Mouse (Mus musculus) embryonic facial prominence, embryonic 14.5 days (tissue): ENCODE measurements around the gene Rilpl1. TPM values are rescaled to one million over a fixed set of nuclear protein-coding genes. Genes with fewer than 3 reads are reported as not detected.
"Not testable (repeated sequence)": the region's sequence is repeated elsewhere in the genome, so short reads cannot be mapped to it uniquely, and the experiment has no call there.

Source experiments
- ATAC-seq: fragments of 200-750 bp; cut with Nextera tagmentation; 2 replicates; pipeline ENCODE4 v1.8.0; 2017; ENCODE audit warnings: low read depth, moderate number of reproducible peaks, moderate TSS enrichment
- DNase-seq: peaks from one replicate; pipeline ENCODE4 v3.0.0-alpha.2; 2015; ENCODE audit warnings: low spot score
- H3K27ac ChIP-seq: fragments of 300-500 bp; sonication (generic); replicated peaks from 2 replicates; pipeline ENCODE4 v1.5.1; 2014; ENCODE audit warnings: low read depth, mild to moderate bottlenecking, low read length, moderate library complexity
- H3K27me3 ChIP-seq: fragments of 300-500 bp; sonication (generic); replicated peaks from 2 replicates; pipeline ENCODE4 v1.6.1; 2014; ENCODE audit warnings: low read length; ENCODE audit not compliant: control insufficient read depth, insufficient read depth
- H3K36me3 ChIP-seq: fragments of 300-500 bp; sonication (generic); 2 replicates; pipeline ENCODE4 v1.6.1; 2014; ENCODE audit warnings: low read length, mixed read lengths; ENCODE audit not compliant: control insufficient read depth, insufficient read depth
- H3K4me1 ChIP-seq: fragments of 300-500 bp; sonication (generic); 2 replicates; pipeline ENCODE4 v1.6.1; 2014; ENCODE audit warnings: antibody characterized with exemption, low read length; ENCODE audit not compliant: control insufficient read depth, insufficient read depth
- H3K4me2 ChIP-seq: fragments of 300-500 bp; sonication (generic); 2 replicates; pipeline ENCODE4 v1.6.1; 2014; ENCODE audit warnings: low read depth, mild to moderate bottlenecking, low read length, moderate library complexity, mixed read lengths
- H3K4me3 ChIP-seq: fragments of 300-500 bp; sonication (generic); 2 replicates; pipeline ENCODE4 v1.5.1; 2014; ENCODE audit warnings: low read depth, mild to moderate bottlenecking, low read length
- H3K9ac ChIP-seq: fragments of 300-500 bp; sonication (generic); 2 replicates; pipeline ENCODE4 v1.6.1; 2014; ENCODE audit warnings: low read depth, mild to moderate bottlenecking, low read length, moderate library complexity, mixed read lengths
- H3K9me3 ChIP-seq: fragments of 300-500 bp; sonication (generic); 2 replicates; pipeline ENCODE4 v1.6.1; 2016; ENCODE audit warnings: low read length; ENCODE audit not compliant: control insufficient read depth
- WGBS: fragments of 180-500 bp; shearing (Covaris S2); extraction: QIAGEN DNeasy Blood & Tissue Kit; methylation state at CpG from one replicate; pipeline ENCODE4 v1.1.7; 2014; 5-methylcytosine and 5-hydroxymethylcytosine counted together
- polyA plus RNA-seq: library from polyadenylated mRNA; unstranded; fragments of >200 nt; fragmentation: Nextera tagmentation; extraction: Ambion mirVana; gene quantifications from 2 replicates; pipeline ENCODE4 v1.2.1, GENCODE M21; 2014

The Rilpl1 gene
- polyA plus RNA-seq, 1 experiment from 2014 or later = 29.6 TPM

GRCm38 (mm10) chr5:124501541-124501940 lies 29.6 kb downstream of the Rilpl1 start:
- WGBS = 91% methylated on average over 10 of the region's 10 CpGs
- peaks cover 58% of the 10 kb centered on the region for H3K36me3 ChIP-seq
- H3K27ac ChIP-seq = no peak overlapping the region
- no peaks in the 10 kb centered on the region for H3K9me3 ChIP-seq
- no peak overlapping the region for H3K9ac ChIP-seq
- no peak overlapping the region for H3K4me2 ChIP-seq
- ATAC-seq = no peak
- H3K4me3 ChIP-seq = no peak overlapping the region
- DNase-seq = no peak
- no peaks in the 10 kb centered on the region for H3K27me3 ChIP-seq
- H3K4me1 ChIP-seq = no peaks in the 10 kb centered on the region

DNA sequence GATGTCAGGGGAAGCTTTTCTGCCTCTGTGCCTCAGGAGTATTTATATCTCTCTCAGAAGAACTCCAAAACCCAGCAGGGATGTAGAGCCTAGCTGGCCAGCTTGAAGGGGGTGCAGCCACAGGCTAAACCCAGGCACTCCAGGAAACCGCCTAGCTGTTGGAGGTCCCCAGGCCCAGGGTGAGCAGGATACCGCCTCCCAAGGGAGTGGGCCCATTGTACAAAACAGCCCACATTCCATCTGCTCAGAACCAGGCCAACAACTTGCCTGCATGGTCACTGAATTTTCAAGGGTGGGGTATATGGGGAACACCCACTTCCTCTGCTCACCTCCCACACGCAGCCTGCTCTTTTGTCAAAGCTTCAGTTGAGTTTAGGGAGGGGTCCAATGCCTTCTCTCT lies 30.6 kb downstream of the Rilpl1 start:
- ATAC-seq (no peak), DNase-seq (no peak)
- H3K4me2 ChIP-seq = no peak overlapping the region
- peaks cover 64% of the 10 kb centered on the region for H3K36me3 ChIP-seq
- H3K27me3 ChIP-seq = no peaks in the 10 kb centered on the region
- no peaks in the 10 kb centered on the region for H3K9me3 ChIP-seq
- no peak overlapping the region for H3K27ac ChIP-seq
- H3K4me3 ChIP-seq = no peak overlapping the region
- 88% methylated on average over 3 of the region's 3 CpGs for WGBS
- H3K4me1 ChIP-seq = no peaks in the 10 kb centered on the region
- H3K9ac ChIP-seq = no peak overlapping the region

DNA sequence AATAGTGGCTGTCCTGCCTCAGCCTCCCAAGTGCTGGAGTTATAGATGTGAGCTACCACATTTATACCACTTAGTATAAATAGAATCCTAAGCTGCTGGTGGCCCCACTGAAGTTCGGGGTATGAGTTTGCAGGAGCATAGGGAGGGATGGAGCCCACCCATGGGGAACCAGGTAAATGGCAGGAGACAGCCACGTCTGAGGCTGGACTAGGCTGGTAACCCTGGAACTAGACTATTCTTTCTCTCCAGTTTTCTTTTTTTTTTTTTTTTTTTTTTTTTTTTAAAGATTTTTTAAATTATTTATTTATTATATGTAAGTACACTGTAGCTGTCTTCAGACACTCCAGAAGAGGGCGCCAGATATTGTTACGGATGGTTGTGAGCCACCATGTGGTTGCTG lies 31.2 kb downstream of the Rilpl1 start:
- ATAC-seq = not testable (repeated sequence)

GRCm38 (mm10) chr5:124499001-124499400 lies 32.2 kb downstream of the Rilpl1 start:
- no peak overlapping the region for H3K4me3 ChIP-seq
- H3K27me3 ChIP-seq = no peaks in the 10 kb centered on the region
- H3K36me3 ChIP-seq = peaks cover 64% of the 10 kb centered on the region
- no peak overlapping the region for H3K27ac ChIP-seq
- 41% methylated on average over 5 of the region's 5 CpGs for WGBS
- DNase-seq (no peak), ATAC-seq (no peak)
- H3K9ac ChIP-seq = no peak overlapping the region
- no peaks in the 10 kb centered on the region for H3K9me3 ChIP-seq
- H3K4me1 ChIP-seq = no peaks in the 10 kb centered on the region
- H3K4me2 ChIP-seq = no peak overlapping the region

More for the DNA sequence above, 31.2 kb downstream of the Rilpl1 start:
- H3K27me3 ChIP-seq, H3K9me3 ChIP-seq, H3K4me1 ChIP-seq, H3K27ac ChIP-seq, H3K9ac ChIP-seq, H3K4me3 ChIP-seq, H3K4me2 ChIP-seq, DNase-seq: not testable (repeated sequence)
- H3K36me3 ChIP-seq = peaks cover 67% of the 10 kb centered on the region
- 77% methylated on average over 2 of the region's 4 CpGs for WGBS

DNA sequence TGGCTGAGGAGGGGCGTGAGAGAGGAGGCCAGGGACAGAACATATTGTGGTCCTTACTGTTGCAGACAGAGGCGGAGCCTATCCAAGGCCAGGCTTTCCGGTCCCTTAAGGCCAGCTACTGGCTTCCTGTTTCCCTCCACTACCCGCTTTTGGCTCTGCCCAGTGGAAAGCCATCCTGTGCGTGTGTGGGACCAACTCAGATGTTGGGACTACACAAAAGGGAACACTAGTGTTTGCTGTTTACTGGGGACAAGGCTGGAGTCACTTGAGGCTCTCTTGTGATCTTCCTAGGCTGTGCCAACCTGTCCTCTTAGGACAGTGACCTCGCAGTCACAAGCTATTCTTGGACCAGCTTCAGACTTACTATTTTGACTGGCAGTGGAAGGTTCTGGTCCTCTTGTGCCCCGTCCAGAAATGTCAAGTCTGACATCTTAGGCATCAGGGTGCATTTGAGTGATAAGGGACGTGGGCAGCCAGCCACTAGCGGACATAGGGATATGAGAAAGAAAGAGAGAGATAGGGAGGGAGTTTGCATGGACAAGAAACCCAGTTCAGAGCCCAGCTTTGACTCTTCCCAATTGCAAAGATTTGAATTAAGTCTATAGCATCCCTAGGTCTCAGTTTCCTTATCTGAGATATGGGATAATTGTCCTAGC lies 32.8 kb downstream of the Rilpl1 start:
- Histone ChIP-seq H3K9me3 (no peaks in the 10 kb centered on the region), H3K4me1 (no peaks in the 10 kb centered on the region), H3K36me3 (peaks cover 64% of the 10 kb centered on the region), H3K9ac (no peak overlapping the region), H3K4me3 (no peak overlapping the region), H3K27ac (no peak overlapping the region), H3K27me3 (no peaks in the 10 kb centered on the region), H3K4me2 (no peak overlapping the region)
- 70% methylated on average over 9 of the region's 9 CpGs for WGBS
- peak; percentile 42 for DNase-seq
- ATAC-seq = no peak

DNA sequence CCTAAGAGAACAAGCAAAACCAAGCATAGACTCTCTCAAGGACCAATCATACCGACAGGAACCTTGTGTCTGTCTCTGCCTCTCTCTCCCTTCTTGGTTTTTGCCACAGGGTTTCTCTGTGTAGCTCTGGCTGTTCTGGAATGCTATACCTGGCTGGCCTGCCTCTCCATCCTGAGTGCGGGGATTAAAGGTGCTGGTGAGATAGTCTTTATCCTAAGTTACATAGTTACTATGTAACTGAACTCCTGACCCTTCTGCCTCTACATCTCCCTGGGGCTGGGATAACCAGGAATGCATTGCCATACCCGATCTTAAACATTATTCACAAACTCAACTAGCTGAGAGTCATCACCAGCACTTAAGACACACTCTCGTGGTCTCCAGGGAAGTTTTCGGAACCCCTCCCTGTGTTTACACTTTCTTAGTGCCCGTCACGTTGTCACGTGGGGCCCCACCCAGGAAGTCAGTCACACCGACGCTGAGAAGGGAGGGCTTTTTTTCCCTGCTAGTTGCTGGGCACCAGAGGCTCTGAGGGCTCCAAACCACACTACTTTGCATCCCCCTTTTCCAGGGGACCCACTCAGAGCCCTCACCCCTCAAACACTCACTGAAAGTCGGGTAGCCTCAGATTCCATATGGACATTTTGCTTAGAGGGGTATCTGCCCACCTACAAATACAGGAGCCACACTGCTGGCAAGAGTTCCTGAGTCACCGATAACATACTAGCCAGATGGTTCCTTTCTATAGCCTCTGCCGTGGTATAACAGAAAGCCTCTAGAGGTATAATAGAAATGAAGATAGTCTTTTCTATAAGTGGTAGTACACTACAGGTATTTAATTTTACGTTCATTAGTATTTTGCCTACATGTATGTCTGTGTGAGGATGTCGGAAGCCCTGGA lies 34.3 kb downstream of the Rilpl1 start:
- WGBS = 66% methylated on average over 15 of the region's 15 CpGs
- Histone ChIP-seq H3K36me3 (peaks cover 73% of the 10 kb centered on the region), H3K9ac (no peak overlapping the region), H3K4me3 (no peak overlapping the region), H3K27me3 (no peaks in the 10 kb centered on the region), H3K4me1 (no peaks in the 10 kb centered on the region), H3K4me2 (no peak overlapping the region), H3K27ac (no peak overlapping the region), H3K9me3 (no peaks in the 10 kb centered on the region)
- ATAC-seq = no peak
- DNase-seq = no peak

GRCm38 (mm10) chr5:124495547-124495946 lies 35.6 kb downstream of the Rilpl1 start:
- Histone ChIP-seq H3K9ac (no peak overlapping the region), H3K9me3 (no peaks in the 10 kb centered on the region), H3K4me1 (no peaks in the 10 kb centered on the region), H3K27ac (no peak overlapping the region), H3K4me2 (no peak overlapping the region), H3K4me3 (no peak overlapping the region), H3K36me3 (peaks cover 73% of the 10 kb centered on the region), H3K27me3 (no peaks in the 10 kb centered on the region)
- ATAC-seq = no peak
- WGBS = 57% methylated on average over 7 of the region's 7 CpGs
- peak; percentile 16 for DNase-seq

DNA sequence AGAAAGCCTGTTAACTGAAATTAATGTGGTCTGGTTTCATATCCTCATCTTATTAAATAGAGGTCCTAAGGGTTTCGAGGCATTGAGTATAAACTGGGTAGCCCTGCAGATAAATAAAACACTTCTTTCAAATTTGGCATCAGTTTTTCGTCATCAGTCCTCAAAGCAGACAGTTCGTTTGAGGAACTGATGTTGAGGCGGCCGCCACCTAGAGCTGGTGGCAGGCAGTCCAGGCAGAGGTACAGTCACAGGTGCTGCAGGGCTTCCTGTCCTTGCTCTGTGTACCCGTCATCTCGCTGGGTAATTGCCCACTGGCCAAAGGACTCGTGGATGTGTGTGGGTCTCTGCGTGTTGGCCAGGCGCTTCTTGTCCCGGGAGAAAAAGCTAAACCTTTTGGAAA lies 37.7 kb downstream of the Rilpl1 start:
- Histone ChIP-seq H3K9ac (no peak overlapping the region), H3K36me3 (peaks cover 65% of the 10 kb centered on the region), H3K4me1 (no peaks in the 10 kb centered on the region), H3K4me3 (no peak overlapping the region), H3K27ac (no peak overlapping the region), H3K4me2 (no peak overlapping the region), H3K9me3 (no peaks in the 10 kb centered on the region), H3K27me3 (no peaks in the 10 kb centered on the region)
- ATAC-seq (no peak), DNase-seq (no peak)
- WGBS = 90% methylated on average over 11 of the region's 11 CpGs
